Mouse (Mus musculus) spleen, postnatal 4 days (tissue): Measurements from ENCODE around the gene Emc8.

Source experiments
- DNase-seq, 2 experiments: peaks; one replicate each; pipeline ENCODE4 v3.0.0; 2022; ENCODE audit warnings: low spot score in 2 of 2

The Emc8 gene

DNA sequence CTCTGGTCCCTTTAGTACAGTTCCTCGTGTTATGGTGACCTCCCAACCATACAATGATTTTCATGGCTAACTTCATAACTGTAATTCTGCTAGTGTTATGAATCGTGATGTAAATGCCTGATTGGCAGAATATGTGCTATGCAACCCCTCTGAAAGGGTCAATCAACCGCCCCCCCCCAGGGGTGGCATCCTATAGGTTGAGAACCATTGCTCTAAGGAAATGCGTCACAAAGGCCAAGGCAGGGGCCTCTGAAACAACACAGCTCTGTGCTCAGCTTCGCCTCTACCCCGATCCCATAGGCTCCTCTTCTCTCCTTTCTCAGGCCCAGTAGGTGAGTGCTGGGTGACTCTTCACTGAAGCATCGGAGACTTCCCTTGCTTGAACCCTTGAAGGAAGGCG is 17.2 kb upstream of the Emc8 start:
- DNase-seq, result no peak

DNA sequence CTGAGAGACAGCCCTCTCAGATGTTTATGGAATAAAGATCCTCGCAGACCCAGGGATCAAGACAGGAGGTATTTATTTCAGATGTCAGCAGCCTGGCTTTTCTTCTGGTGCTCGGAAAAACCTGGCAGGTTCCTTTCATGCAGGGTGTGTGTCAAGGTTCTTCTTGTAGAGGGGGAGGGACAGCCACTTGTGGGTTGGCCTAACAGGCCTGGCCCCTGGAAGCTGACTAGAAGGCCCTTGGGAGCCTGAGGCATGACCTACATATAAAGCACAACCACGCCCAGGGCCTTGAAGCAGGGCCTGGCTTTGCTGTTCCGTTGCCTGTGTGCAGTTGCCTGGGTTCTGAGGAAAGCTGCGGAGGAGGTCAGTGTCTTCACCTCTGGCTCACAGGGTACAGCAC is 16.7 kb upstream of the Emc8 start:
- DNase-seq, result no peak

DNA sequence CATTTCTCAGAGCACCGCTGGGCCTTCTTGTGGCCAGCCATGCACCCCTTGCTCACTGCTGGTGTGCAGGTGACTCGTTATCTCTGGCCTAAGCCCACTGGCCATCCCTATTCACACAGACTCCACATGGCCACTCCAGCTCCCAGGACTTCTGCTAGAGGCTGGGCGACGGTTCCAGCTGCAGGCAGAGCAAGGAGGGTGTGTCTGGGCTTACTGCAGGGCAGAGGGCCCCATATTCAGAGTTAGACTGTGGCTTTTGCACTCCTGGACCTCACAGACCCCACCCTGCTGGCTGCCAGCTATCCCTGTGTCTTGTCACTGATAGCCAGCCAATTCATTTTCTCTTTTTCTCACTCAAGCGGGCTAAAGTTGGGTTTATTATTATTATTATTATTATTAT is 15.7 kb upstream of the Emc8 start:
- no peak for DNase-seq

DNA sequence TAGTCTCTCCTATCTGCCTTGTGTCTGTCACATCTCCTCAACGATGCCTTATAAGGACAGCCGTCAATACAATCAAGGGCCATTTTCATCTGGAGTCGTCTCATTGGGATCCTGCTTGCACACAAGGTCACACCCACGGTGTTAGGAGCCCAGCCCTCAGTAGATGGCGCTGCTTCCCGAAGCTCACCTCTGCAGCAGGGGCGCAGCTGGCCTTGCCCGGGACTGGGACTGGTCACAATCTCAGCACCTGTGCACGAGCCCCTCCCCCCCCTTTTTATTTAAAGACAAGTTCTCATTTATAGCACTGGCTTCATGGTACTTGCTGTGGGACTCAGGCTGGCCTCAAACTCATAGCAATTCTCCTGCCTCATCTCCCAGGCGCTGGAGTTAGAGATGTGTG is 15.2 kb upstream of the Emc8 start:
- DNase-seq, result peak; percentile 79 to 90

DNA sequence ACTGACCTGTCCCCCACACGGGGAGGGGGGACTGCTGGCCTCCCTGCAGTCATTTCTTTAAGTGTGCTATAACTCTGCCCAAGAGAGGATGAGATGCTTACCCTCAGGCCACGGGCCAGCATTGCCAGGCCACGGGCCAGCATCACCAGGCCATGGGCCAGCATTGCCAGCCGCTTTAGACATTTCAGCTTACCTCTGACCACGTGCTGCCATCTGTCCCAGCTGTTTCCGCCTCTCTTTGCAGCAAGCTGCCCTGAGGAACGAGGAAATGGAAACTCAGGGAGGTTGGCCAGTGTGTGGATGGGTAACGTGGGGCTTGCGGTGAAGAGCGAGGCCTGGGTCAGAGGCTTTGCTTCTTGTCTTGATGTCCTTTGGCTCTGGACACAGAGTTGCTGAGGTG is 12.7 kb upstream of the Emc8 start:
- DNase-seq, result no peak

DNA sequence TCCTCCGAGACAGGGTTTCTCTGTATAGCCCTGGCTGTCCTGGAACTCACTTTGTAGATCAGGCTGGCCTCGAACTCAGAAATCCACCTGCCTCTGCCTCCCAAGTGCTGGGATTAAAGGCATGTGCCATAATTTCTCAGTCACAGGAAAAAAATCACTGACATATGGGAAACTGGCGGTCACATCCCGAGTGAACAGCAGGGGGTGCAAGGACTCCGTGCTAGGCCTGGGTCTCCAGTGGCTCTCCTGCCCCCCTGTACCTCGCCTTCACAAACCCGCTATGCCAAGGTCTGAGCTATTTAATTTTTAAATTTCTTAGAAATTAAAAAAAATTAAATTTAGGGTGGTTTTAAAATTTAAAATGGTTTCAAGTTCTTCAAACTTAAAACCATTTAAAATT is 12.0 kb upstream of the Emc8 start:
- DNase-seq, result peak in 1 of 2 experiments; percentile 47

DNA sequence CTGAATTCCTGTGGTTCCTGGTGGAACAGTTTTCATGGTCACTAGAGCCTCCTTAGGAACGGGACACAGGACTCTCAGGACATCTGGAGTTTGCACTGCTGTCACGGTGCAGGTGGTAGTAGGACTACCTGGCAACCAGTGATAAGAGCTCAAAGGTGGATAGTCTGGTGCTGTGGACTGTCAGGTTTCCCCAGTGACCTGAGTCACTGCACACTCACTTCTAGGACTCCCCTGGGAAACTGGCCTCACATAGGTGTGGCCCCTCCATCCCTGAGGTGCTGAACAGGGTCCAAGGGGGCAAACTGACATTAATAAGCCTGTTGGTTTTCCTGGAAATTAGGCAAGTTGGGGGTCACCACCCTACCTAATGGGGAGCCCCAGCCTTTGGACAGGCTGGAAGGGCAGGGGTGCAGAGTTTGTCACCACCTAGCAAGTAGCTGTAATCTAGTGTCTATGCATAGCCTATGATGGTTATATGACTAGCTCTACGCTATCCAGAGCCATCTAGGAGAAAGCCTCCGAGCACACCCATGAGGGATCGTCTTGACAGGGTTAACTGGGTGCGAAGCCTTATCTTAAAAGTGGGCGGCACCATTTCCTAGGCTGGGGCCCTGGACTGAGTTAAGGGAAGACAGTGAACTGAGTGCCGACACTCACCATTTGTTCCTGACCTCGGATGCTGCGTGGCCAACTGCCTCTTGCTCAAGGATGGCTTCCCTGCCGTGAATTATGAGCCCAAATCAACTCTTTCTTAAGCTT is 11.4 kb upstream of the Emc8 start:
- DNase-seq, result no peak

DNA sequence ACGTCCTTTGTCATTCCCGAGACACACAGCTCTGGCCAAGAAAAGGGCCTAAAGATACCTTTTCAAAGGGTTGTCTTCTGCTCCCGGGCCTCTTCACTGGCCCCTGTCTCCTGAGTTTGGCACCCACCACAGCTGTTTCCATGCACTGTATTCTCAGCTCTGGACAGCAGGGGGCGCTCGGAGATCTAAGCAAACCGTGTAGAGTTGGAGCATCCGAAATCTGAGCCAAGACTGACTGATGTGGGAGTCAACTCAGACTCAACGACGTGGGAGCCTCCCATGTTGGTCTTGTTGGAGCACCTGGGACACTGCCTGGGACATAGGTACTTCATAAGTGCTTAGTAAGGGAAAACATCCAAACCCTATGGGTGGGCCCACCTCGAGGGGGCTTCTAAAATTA is 10.1 kb upstream of the Emc8 start:
- DNase-seq, result peak; percentile 77 to 95

DNA sequence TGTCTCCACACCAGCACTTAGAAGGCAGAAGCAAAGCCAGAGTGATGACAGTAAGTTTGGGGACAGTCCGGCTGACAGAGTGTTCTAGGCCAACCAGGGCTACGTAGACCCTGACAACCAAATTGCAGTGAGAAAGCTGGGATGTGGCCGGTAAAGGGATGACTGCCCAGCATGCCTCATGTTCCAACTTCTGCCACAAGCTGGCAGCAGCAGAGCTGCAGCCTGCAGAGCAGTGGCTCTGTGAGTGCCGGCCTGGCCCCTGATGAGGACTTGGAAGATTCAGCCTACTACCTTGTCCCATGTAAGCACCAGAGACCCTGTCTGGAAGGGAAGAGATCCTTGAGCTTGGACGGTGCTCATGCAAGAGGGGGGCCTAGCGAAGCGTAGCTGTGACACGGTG is 7.3 kb upstream of the Emc8 start:
- no peak for DNase-seq

DNA sequence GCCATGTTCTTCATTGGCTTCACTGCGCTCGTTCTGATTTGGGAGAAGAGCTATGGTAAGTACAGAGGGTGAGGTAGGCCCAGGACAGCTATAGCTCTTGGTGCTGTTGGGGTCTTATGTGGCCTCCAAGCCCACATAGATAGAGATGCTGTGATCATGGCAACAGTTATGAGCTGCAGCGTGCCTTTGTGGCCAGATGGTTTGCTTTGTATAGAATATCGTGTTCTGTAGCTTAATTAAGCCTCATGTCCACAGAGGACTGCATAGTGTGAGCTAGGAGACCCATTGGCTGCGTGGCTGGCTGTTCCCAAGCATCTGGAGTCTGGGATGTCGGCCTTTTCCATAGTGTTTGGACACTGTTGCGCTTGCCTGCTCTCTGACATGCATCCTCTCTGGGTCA is 4.9 kb upstream of the Emc8 start:
- DNase-seq, result no peak

DNA sequence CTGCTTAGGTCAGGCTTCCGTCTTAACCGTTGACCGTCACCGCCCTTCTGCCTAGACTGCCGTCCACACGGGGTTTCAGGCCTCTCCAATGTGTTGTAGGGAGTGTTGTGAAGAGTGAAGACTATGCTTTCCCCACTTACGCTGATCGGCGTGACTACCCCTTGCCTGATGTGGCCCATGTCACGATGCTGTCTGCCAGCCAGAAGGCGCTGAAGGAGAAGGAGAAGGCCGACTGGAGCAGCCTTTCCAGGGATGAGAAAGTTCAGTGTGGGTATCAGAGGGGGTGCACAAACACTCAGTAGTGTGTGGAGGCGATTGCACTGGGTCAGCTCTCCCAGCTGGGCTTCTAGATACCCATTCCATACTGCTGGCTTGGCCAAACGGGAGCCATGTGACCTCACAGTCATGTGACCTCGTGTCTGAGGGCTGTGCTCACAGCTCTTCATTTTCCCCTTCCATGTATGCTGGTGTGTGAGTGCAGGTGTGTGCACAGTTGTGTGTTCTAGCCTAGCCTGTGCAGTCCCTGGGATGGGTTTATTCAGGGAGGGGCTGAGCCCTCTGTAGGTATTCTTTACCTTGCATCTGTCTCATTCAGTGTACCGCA is 4.4 kb upstream of the Emc8 start:
- DNase-seq, result no peak

DNA sequence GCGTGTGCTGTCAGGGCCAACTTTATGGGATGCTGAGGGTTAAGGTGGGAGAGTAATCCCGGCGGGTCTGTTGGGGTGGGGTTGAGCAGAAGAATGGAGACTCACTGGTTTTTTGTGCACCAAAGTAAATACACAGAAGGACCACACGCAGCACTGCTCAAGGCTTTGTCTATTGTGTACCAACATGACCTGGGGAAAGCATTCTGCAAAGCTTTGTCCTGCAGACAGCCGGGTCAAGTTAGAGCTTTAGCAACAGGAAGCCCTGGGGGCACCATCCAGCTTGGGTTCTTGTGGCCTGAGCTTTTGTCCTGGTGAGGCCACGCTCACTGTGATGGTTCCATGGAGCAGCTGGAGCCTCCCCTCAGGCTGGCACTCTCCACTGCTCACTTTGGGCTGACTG is 3.4 kb upstream of the Emc8 start:
- DNase-seq, result no peak

DNA sequence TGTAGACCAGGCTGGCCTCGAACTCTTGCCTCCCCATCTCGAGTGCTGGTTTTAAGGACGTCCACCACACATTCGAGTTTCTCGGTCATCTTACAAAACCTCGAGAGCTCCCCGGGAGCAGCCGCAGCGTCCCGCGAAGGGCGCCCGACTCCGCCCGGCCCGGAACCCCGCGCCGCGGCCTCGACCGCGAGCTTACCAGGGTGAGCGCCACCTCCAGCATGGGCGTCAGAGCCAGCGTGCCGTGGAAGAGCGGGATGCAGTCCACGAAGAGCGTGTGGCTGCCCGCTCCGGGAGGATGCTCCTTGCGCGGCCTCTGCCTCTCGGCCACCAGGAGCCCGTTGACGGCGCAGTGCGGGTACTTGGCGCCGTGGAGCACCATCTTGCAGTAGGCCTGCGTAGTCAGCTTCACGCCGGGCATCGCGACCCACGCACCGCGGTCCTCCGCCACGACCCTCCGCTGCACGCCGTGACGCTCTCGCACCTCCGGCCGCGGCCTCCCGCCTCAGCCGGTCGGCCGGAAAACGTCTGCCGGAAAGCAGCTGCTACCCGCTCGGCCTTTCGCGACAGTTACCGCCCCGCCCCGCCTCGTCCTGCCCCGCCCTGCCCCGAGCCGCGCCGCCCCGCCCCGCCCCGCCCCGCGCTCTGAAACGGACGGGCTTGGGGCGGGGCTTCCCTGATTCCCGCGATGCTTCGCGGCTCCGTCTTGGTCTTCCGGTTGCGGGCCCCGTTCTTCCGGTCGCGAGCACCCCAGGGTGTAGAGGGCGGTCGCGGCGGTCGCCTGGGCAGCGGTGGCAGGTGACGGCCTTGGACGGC is 606 bp downstream of the Emc8 start, which contains the start of the genes Gm27021 and Cox4i1:
Gene Gm27021, minus strand, starts transcription at position 519 of the 813 bp plus-strand sequence.
Gene Cox4i1, plus strand, starts transcription at position 662 of the 813 bp plus-strand sequence.
- peak; percentile 94 to 97 for DNase-seq

DNA sequence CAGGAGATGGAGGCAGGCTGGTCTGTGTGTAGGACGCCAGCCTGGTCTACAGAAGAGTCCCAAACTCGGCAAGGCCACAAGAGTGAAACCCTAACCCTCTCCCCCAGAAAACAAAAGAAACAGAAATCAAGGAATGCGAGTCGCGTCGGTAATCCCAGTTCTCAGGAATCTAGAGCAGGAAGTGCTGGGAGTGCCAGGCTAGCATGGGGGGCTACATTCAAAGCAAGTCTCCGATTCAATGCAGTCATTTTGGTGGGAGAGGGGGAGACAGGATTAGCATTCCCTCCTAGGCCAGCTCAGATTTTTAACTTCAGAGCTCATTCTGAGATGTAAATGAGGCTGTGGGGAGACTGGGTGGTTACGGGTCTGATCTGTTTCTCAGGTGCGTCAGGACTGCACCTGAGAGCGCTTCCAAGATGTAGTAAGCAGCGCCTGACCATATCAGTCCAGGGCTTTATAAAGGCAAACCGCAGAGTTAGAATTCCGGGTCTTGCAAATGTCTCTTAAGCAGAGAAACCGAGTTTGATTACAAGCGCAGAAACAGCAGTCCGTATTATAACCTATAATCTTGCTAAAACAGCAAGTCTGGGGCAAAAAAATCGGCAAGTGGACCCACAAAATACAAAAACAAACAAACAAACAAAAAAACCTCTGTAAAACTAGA is 1.4 kb downstream of the Emc8 start:
- no peak for DNase-seq

DNA sequence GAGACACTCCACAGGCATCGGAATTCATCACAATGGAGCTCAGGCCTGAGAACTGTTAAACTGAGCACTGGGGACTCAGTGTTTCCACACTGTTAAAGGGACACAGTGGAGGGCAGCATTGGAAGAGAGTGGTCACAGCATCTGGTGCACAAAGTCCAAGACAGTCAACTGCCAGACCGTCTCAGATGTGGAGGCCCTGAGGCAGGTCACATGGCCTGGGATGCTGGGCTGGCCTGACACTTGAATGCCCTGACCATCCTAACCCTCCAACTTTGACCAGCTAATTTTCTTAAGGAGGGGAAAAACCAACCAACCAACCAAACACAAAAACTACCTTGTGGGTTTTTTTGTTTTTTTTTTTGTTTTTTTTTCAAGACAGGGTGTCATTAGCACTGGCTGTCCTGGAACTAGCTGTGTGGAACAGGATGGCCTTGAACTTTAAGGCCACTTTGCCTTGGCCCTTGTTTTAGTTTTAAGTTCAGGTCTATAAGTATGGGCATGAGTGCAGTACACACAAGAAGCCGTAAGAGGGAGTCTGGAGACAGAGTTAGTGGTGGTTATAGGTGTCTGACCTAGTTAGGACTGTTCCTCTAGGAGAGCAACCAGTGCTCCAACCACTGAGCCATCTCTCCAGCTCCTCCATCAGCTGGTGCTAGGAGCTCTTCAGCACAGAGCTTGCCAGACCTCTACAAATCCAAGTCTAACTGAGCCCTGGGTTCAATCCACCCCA is 2.5 kb downstream of the Emc8 start:
- peak in 1 of 2 experiments; percentile 45 for DNase-seq

DNA sequence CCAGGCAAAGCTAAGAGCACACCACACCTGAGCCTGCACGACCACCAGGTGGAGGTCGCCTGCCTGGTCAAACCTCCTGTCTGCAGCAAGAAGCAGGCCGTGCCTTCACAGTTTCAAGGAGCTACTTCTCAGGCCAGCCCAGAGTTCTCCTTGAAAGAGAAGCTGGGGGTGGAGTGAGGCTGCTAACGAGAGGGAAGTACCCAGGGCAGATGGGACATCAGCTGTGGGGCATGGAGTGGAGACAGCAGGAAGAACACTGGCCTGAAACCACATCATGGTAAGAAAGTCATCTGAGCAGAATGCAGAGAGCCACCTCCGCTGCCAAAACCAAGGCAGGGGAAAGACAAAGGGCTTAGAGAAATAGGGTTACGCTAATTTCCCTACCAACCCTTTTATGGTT is 3.8 kb downstream of the Emc8 start:
- DNase-seq, result no peak

DNA sequence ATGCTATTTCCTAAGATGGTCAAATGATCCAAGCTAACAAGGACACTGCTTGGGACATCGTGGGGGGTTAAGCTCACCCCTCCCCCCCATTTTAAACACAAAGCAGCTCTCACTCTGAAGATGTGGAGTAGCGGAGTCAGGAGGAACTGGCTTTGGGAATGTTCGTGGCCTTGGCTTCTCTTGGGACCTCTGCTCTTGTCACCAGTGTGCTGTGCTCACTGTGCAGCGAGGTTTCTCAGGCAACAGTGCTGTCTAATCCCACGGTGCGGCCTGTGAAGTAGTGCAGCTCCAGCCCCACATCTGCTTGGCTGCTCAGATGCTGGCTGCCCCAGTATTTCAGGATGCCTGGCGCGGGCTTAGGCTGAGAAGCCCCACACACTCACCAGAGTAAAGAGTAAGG is 11.0 kb downstream of the Emc8 start:
- DNase-seq, result no peak

DNA sequence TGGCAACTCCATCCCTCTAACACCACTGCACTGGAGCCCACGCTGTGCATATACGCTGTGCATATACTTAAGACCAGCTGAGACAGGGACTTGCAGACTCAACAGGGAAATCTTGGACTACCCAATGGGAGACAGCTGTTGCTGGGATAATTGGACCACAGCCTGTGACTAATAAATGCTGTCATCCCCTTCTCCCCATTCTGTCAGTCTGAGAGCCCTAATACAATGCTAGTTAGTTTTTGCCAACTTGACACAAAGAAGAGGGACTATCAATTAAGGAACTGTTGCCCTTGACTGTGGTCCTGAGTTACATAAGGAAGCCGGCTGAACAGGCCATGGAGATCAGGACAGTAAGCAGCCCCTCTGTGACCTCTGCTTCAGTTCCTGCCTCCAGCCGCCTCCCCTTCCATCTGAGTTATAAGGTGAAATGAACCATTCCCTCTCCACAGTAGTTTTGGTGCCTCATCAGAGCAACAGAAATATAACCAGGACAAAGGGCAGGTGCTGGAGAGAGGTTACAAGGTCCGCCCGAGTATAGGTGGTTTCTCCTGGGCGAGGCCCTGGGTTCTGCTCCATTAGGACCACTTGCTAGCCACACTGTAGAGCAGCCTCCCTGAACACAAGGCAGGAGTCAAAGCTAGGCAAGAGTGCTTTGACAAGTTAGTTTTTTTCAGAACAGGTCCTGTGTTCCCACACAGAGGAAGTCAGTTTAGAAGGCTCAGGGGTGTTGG is 11.9 kb downstream of the Emc8 start:
- no peak for DNase-seq

DNA sequence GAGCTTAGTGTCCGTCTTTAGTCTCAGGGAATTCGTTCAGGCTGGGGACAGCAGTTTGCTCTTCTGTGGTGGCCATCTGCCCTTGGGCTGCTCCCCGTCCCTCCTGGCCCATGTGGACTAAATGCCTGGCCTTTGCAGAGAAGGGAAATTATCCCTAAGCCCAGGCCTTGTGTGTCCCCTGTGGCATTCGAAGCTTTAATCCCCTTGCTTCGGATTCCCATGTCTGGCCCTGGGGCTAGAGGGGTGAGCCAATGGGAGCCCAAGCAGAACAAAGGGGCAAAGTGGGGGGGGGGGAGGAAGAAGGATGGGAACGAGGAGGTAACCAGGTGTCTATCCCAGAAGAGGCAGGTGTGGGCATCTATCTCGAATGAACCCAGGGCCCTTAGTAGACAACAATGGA is 20.8 kb downstream of the Emc8 start, which contains the start of gene 1190005I06Rik:
Gene 1190005I06Rik, minus strand, starts transcription at position 101 of the 400 bp plus-strand sequence.
- DNase-seq, result no peak

DNA sequence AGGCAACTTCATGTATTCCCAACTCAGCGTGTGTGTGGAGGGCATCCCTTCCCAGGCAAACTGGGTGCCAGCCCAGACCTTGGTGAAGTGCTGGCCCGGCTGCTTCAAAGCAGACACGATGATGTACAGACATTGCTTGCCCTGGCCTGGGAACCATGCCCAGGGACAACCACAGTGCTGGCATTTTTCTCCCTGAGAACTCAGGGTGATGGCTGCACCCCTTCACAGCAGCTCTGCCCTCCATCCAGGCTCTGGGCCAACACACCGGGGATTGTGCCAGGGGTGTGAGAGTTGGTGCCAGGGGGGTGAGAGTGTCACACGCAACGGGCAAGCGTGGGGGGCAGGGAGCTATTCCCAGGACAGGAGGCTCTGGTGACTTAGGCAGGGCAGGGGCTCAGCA is 23.7 kb downstream of the Emc8 start:
- no peak for DNase-seq
